19 mouse cellular contexts compared by ENCODE assay signal in genomic region chr5:66000567-66001125, GRCm38 (mm10). TPM values are rescaled to one million over a fixed set of nuclear protein-coding genes. Genes with fewer than 3 reads are reported as not detected.
DNase-seq lines count a peak whose midpoint lies in the region; ATAC-seq lines count a peak whose summit lies in the region.
"Had no signal": no experiment of that assay in that cellular context is flagged by ENCODE, and none has a peak within 500 bp of the region (broad histone marks: within the 10 kb centered on the region; RNA-seq: fewer than 3 reads in every experiment).

No protein-coding gene starts in this region.

- no peaks in the 10 kb centered on the region for H3K4me1 ChIP-seq in limb, embryonic 11.5 days (ENCODE audit: control insufficient read depth, insufficient read depth, low read length)
- H3K4me1 ChIP-seq in limb, embryonic 10.5 days: peaks cover 20% of the 10 kb centered on the region
- H3K4me1 ChIP-seq: forebrain, embryonic 15.5 days; hindbrain, embryonic 15.5 days; midbrain, embryonic 12.5 days had no signal

- no peak overlapping the region for H3K27ac ChIP-seq in limb, embryonic 11.5 days (replicated peaks; ENCODE audit: low read depth, low read length)
- no peak overlapping the region for H3K27ac ChIP-seq in limb, embryonic 10.5 days
- H3K27ac ChIP-seq: forebrain, embryonic 15.5 days; hindbrain, embryonic 15.5 days; layer of hippocampus, adult 2 months; liver, embryonic 14.5 days; midbrain, embryonic 12.5 days had no signal

- no peak for ATAC-seq in limb, embryonic 11.5 days (ENCODE audit: insufficient number of reproducible peaks, low FRiP score, low TSS enrichment, low read depth)
- ATAC-seq: forebrain, embryonic 15.5 days had no signal

- H3K9me3 ChIP-seq in limb, embryonic 11.5 days (ENCODE audit: control insufficient read depth, low read length): no peaks in the 10 kb centered on the region
- H3K9me3 ChIP-seq in limb, embryonic 10.5 days (replicated peaks): no peaks in the 10 kb centered on the region
- H3K9me3 ChIP-seq: forebrain, embryonic 15.5 days; G1E; heart, embryonic 12.5 days; hindbrain, embryonic 15.5 days; midbrain, embryonic 12.5 days had no signal

- no peaks in the 10 kb centered on the region for H3K36me3 ChIP-seq in limb, embryonic 11.5 days (ENCODE audit: control insufficient read depth, insufficient read depth, low read length)
- H3K36me3 ChIP-seq in limb, embryonic 10.5 days: no peaks in the 10 kb centered on the region
- H3K36me3 ChIP-seq: forebrain, embryonic 15.5 days; G1E; heart, embryonic 12.5 days; hindbrain, embryonic 15.5 days; midbrain, embryonic 12.5 days had no signal

- H3K4me3 ChIP-seq in limb, embryonic 11.5 days (ENCODE audit: low read depth, low read length): no peak overlapping the region
- H3K4me3 ChIP-seq in limb, embryonic 10.5 days: no peak overlapping the region
- H3K4me3 ChIP-seq: forebrain, embryonic 15.5 days; heart, embryonic 12.5 days; hindbrain, embryonic 15.5 days; layer of hippocampus, adult 2 months; midbrain, embryonic 12.5 days had no signal

- WGBS in limb, embryonic 11.5 days: 62% methylated on average over 6 of the region's 6 CpGs
- 76% methylated on average over 6 of the region's 6 CpGs for WGBS in limb, embryonic 10.5 days

- DNase-seq in heart, adult 11 months: peak; percentile 54
- no peak for DNase-seq in heart, postnatal 25 days (ENCODE audit: low spot score)
- peak; percentile 26 for DNase-seq in limb, embryonic 11.5 days (ENCODE audit: low spot score)
- no peak for DNase-seq in limb, embryonic 10.5 days (ENCODE audit: low spot score)
- peak; percentile 42 for DNase-seq in kidney, postnatal 14 days
- no peak for DNase-seq in cerebellum, adult 11 months
- DNase-seq in thymus, postnatal 14 days: no peak
- DNase-seq in frontal cortex, adult 2 months (ENCODE audit: extremely low spot score in 1 of 2, low spot score in 1 of 2): no peak
- DNase-seq: right cerebral cortex, postnatal 25 days; thymus, postnatal 4 days had no signal

- no peaks in the 10 kb centered on the region for H3K27me3 ChIP-seq in limb, embryonic 11.5 days (ENCODE audit: control insufficient read depth, insufficient read depth, low read length)
- no peaks in the 10 kb centered on the region for H3K27me3 ChIP-seq in limb, embryonic 10.5 days (ENCODE audit: low read depth, poor library complexity, severe bottlenecking)
- H3K27me3 ChIP-seq: forebrain, embryonic 15.5 days; heart, embryonic 12.5 days; hindbrain, embryonic 15.5 days; midbrain, embryonic 12.5 days had no signal

- H3K9ac ChIP-seq in limb, embryonic 11.5 days (ENCODE audit: low read length): no peak overlapping the region
- H3K9ac ChIP-seq: forebrain, embryonic 15.5 days; heart, embryonic 12.5 days; hindbrain, embryonic 15.5 days; liver, embryonic 14.5 days; midbrain, embryonic 12.5 days had no signal

- intact Hi-C loops in heart, postnatal 25 days (cut with DNase I): no loop called here

- H3K4me2 ChIP-seq in limb, embryonic 11.5 days (ENCODE audit: low read depth, severe bottlenecking): no peak overlapping the region
- H3K4me2 ChIP-seq: forebrain, embryonic 15.5 days; heart, embryonic 12.5 days; hindbrain, embryonic 15.5 days; midbrain, embryonic 12.5 days had no signal

RNA-seq across cellular contexts. Expression of gene 9130230L23Rik, which starts 3.4 kb away (rescaled TPM):
- total RNA-seq in heart, postnatal 25 days (2021): not detected
- not detected in 2 replicates for polyA plus RNA-seq in limb, embryonic 11.5 days (2014; fragmentation: Nextera tagmentation; extraction: Ambion mirVana)
- polyA plus RNA-seq in limb, embryonic 10.5 days (2016; fragmentation: Nextera tagmentation; extraction: Ambion mirVana): 0.10 and 0.11 TPM in 2 replicates
- not detected in 2 replicates for polyA plus RNA-seq in frontal cortex, adult 2 months (2012; rRNA removed)
- total RNA-seq: layer of hippocampus, adult 2 months; left cerebral cortex, postnatal 14 days had no signal
- polyA plus RNA-seq: C2C12; G1E; hindbrain, embryonic 15.5 days; midbrain, embryonic 12.5 days had no signal

Comparison
In these comparisons a context has a peak if more than half of its experiments do, and no peak if none do; other contexts are left out.
1. DNase-seq: peak in heart, adult 11 months (single experiment), limb, embryonic 11.5 days (single experiment) and kidney, postnatal 14 days (single experiment); none in heart, postnatal 25 days (single experiment), limb, embryonic 10.5 days (single experiment), cerebellum, adult 11 months (single experiment), thymus, postnatal 14 days (single experiment) and frontal cortex, adult 2 months (0 of 2).